Comparison of ENCODE assay signal across 14 mouse cellular contexts in the genomic region with DNA sequence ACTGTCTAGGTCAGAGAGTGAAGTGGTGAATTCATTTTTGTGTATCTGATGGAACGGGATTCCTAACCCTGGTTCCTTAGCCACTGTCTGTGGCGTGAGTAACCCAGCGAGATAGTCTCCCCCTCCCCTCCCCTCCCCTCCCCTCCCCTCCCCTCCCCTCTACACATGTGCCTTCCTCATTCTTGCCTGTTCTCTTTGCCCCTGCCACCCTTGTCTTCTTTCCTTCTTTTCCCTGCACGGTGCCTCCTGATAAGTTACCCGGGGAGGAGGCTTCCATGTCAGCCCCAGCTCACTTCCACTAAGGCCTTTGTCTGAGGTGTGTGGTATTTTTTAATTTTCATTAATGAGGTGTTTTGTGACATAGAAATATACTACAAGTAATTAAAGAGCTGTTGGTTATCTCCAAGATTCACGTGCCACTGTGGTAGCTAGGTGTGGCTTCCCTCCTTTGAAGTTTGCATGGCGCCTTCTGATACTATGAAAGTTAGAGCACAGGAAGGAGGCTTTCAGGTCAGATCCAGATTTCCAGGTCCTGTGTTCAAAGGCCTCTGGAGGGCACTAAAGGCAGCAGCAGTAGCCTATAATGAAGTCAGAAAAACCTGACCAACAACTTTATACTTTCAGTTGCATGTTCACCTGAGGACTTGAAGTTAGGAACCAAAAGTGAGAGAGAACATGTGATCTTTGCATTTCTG. TPM values are rescaled to one million over a fixed set of nuclear protein-coding genes. Genes with fewer than 3 reads are reported as not detected.
DNase-seq lines count a peak whose midpoint lies in the region; ATAC-seq and TF ChIP-seq lines count a peak whose summit lies in the region.
"Had no signal": no experiment of that assay in that cellular context is flagged by ENCODE, and none has a peak within 500 bp of the region (broad histone marks: within the 10 kb centered on the region; RNA-seq: fewer than 3 reads in every experiment).

No protein-coding gene starts in this region.

- no peak overlapping the region for H3K27ac ChIP-seq in kidney, postnatal 0 days
- H3K27ac ChIP-seq in liver, adult 2 months (replicated peaks; ENCODE audit: insufficient read depth, low read depth, low read length), result no peak overlapping the region
- H3K27ac ChIP-seq: forebrain, embryonic 12.5 days; hindbrain, postnatal 0 days; limb, embryonic 15.5 days; neural tube, embryonic 13.5 days had no signal

- 53% methylated on average over 6 of the region's 7 CpGs for WGBS in kidney, postnatal 0 days
- WGBS in liver, adult 2 months, result 87% methylated on average over 6 of the region's 7 CpGs

- H3K4me1 ChIP-seq in kidney, postnatal 0 days (replicated peaks; ENCODE audit: insufficient read depth, low read length), result no peaks in the 10 kb centered on the region
- H3K4me1 ChIP-seq in liver, adult 2 months (ENCODE audit: control insufficient read depth, insufficient read depth, low read length), result peaks cover 5% of the 10 kb centered on the region; the same call in 1 of the 2 replicates
- H3K4me1 ChIP-seq: forebrain, embryonic 12.5 days had no signal

- H3K9me3 ChIP-seq in kidney, postnatal 0 days (replicated peaks; ENCODE audit: low read length), result no peaks in the 10 kb centered on the region
- H3K9me3 ChIP-seq: forebrain, embryonic 12.5 days; limb, embryonic 15.5 days; neural tube, embryonic 13.5 days had no signal

- ATAC-seq in kidney, postnatal 0 days (replicated peaks; ENCODE audit: low FRiP score, low read depth), result no peak
- peak; percentile 71 for ATAC-seq in activated CD4-positive, CD25-positive, alpha-beta regulatory T cell, adult 4 months
- ATAC-seq: hindbrain, postnatal 0 days had no signal

- peaks cover 9% of the 10 kb centered on the region; the same call in 1 of the 2 replicates for H3K79me2 ChIP-seq in liver, adult 2 months (ENCODE audit: control insufficient read depth, insufficient read depth, low read length)

- no peaks in the 10 kb centered on the region for H3K27me3 ChIP-seq in kidney, postnatal 0 days (ENCODE audit: insufficient read depth, low read length)
- no peaks in the 10 kb centered on the region for H3K27me3 ChIP-seq in liver, adult 2 months (ENCODE audit: control insufficient read depth, insufficient read depth, low read length)
- H3K27me3 ChIP-seq: forebrain, embryonic 12.5 days; limb, embryonic 15.5 days; neural tube, embryonic 13.5 days had no signal

- H3K4me3 ChIP-seq in kidney, postnatal 0 days (replicated peaks; ENCODE audit: low read depth, low read length), result no peak overlapping the region
- no peak overlapping the region for H3K4me3 ChIP-seq in liver, adult 2 months (ENCODE audit: insufficient read depth, low read depth, low read length)
- H3K4me3 ChIP-seq: forebrain, embryonic 12.5 days; limb, embryonic 15.5 days; neural tube, embryonic 13.5 days had no signal

- H3K9ac ChIP-seq in kidney, postnatal 0 days (ENCODE audit: low read depth, low read length), result no peak overlapping the region
- H3K9ac ChIP-seq in liver, adult 2 months (ENCODE audit: low read depth, low read length), result no peak overlapping the region
- H3K9ac ChIP-seq: forebrain, embryonic 12.5 days; limb, embryonic 15.5 days; neural tube, embryonic 13.5 days had no signal

- no peak for DNase-seq in kidney, postnatal 0 days (ENCODE audit: low spot score)
- no peak for DNase-seq in kidney, adult 18-20 months
- DNase-seq in liver, adult 2 months (ENCODE audit: extremely low read depth, low read depth, low spot score), result peak; percentile 17
- peak; percentile 63 for DNase-seq in naive thymus-derived CD4-positive, alpha-beta T cell, adult 2 months (ENCODE audit: low read depth)
- DNase-seq in cerebellum, postnatal 4 days (ENCODE audit: low spot score in 2 of 2), result no peak
- DNase-seq in testis, postnatal 14 days (ENCODE audit: low spot score), result no peak
- DNase-seq in spleen, postnatal 4 days (ENCODE audit: low spot score in 2 of 2), result no peak
- DNase-seq: B cell, adult 2 months; heart, adult 18-20 months had no signal

- no peak overlapping the region for H3K4me2 ChIP-seq in kidney, postnatal 0 days (ENCODE audit: low read length)
- H3K4me2 ChIP-seq: forebrain, embryonic 12.5 days; limb, embryonic 15.5 days; neural tube, embryonic 13.5 days had no signal

- no peak for TF ChIP-seq POLR2A in liver, adult 2 months (IDR thresholded peaks at IDR 0.05; ENCODE audit: extremely low read depth, insufficient read depth, low read length)

- H3K36me3 ChIP-seq in kidney, postnatal 0 days (ENCODE audit: insufficient read depth, low read length), result no peaks in the 10 kb centered on the region
- no peaks in the 10 kb centered on the region; the same call in 1 of the 2 replicates for H3K36me3 ChIP-seq in liver, adult 2 months (ENCODE audit: control insufficient read depth, insufficient read depth, low read length)
- H3K36me3 ChIP-seq: neural tube, embryonic 13.5 days had no signal

- TF ChIP-seq CTCF in kidney, postnatal 0 days (IDR thresholded peaks at IDR 0.05; ENCODE audit: low read depth), result peak; percentile 15; the same call in 1 of the 2 replicates
- TF ChIP-seq CTCF in liver, adult 2 months (IDR thresholded peaks at IDR 0.05; ENCODE audit: low read depth, low read length), result no peak

RNA-seq across cellular contexts. Expression of a gene that starts 57.4 kb away (rescaled TPM):
- 16.3 and 16.6 TPM in 2 replicates for polyA plus RNA-seq in kidney, postnatal 0 days (2015; fragmentation: Nextera tagmentation; extraction: Ambion mirVana)
- 10 to 100 TPM; 16.6 to 21.0 TPM for polyA plus RNA-seq in activated CD4-positive, CD25-positive, alpha-beta regulatory T cell, adult 4 months (2017; shearing (Covaris generic))
- 10.4 and 12.6 TPM in 2 replicates for total RNA-seq in liver, adult 2 months (2014; rRNA removed)
- 4.1 and 4.8 TPM in 2 replicates for polyA plus RNA-seq in liver, adult 2 months (2012; rRNA removed)

Comparison
In these comparisons a context has a peak if more than half of its experiments do, and no peak if none do; other contexts are left out.
1. DNase-seq: peak in liver, adult 2 months (single experiment) and naive thymus-derived CD4-positive, alpha-beta T cell, adult 2 months (single experiment); none in kidney, postnatal 0 days (single experiment), kidney, adult 18-20 months (single experiment), cerebellum, postnatal 4 days (0 of 2), testis, postnatal 14 days (single experiment) and spleen, postnatal 4 days (0 of 2).